Comparison of ENCODE assay signal across 21 mouse cellular contexts in genomic region chr6:122411281-122411680, GRCm38 (mm10).
DNase-seq lines count a peak whose midpoint lies in the region; ATAC-seq and TF ChIP-seq lines count a peak whose summit lies in the region.
"Had no signal": no experiment of that assay in that cellular context is flagged by ENCODE, and none has a peak within 500 bp of the region (broad histone marks: within the 10 kb centered on the region; RNA-seq: fewer than 3 reads in every experiment).

No protein-coding gene starts in this region.

- H3K4me1 ChIP-seq in heart, embryonic 10.5 days: no peaks in the 10 kb centered on the region
- no peaks in the 10 kb centered on the region for H3K4me1 ChIP-seq in liver, embryonic 11.5 days (replicated peaks; ENCODE audit: control insufficient read depth, insufficient read depth, low read length)
- H3K4me1 ChIP-seq in liver, postnatal 0 days (ENCODE audit: insufficient read depth): no peaks in the 10 kb centered on the region
- H3K4me1 ChIP-seq in midbrain, embryonic 11.5 days (ENCODE audit: control insufficient read depth, insufficient read depth, low read length): no peaks in the 10 kb centered on the region
- H3K4me1 ChIP-seq in midbrain, embryonic 16.5 days (ENCODE audit: control insufficient read depth, insufficient read depth, low read length): no peaks in the 10 kb centered on the region
- peaks cover 5% of the 10 kb centered on the region for H3K4me1 ChIP-seq in testis, adult 2 months (ENCODE audit: control insufficient read depth, insufficient read depth, low read length)

- no peak for TF ChIP-seq EP300 in liver, postnatal 0 days (IDR thresholded peaks at IDR 0.05; ENCODE audit: low read depth)

- WGBS in heart, embryonic 10.5 days: 86% methylated on average over 8 of the region's 8 CpGs
- WGBS in liver, embryonic 11.5 days: 87% methylated on average over 8 of the region's 8 CpGs
- WGBS in liver, postnatal 0 days (ENCODE audit: insufficient replicate concordance): 79% methylated on average over 8 of the region's 8 CpGs
- WGBS in midbrain, embryonic 11.5 days: 89% methylated on average over 8 of the region's 8 CpGs
- WGBS in midbrain, embryonic 16.5 days: 93% methylated on average over 8 of the region's 8 CpGs

- intact Hi-C loops in heart, postnatal 25 days (cut with DNase I): no loop called here

- TF ChIP-seq CTCF in liver, postnatal 0 days (IDR thresholded peaks at IDR 0.05; ENCODE audit: low read depth): no peak
- TF ChIP-seq CTCF in testis, adult 2 months (IDR thresholded peaks at IDR 0.05; ENCODE audit: control insufficient read depth, insufficient read depth, insufficient replicate concordance, low read depth, low read length): no peak

- H3K9ac ChIP-seq in liver, embryonic 11.5 days (ENCODE audit: low read depth, low read length): no peak overlapping the region
- no peak overlapping the region for H3K9ac ChIP-seq in liver, postnatal 0 days (replicated peaks)
- H3K9ac ChIP-seq in midbrain, embryonic 11.5 days (ENCODE audit: low read length): no peak overlapping the region
- H3K9ac ChIP-seq in midbrain, embryonic 16.5 days (ENCODE audit: low read depth, low read length): no peak overlapping the region

- H3K9me3 ChIP-seq in heart, embryonic 10.5 days: no peaks in the 10 kb centered on the region
- H3K9me3 ChIP-seq in liver, embryonic 11.5 days (ENCODE audit: control insufficient read depth, low read length): no peaks in the 10 kb centered on the region
- no peaks in the 10 kb centered on the region for H3K9me3 ChIP-seq in liver, postnatal 0 days (ENCODE audit: low read length)
- H3K9me3 ChIP-seq in midbrain, embryonic 11.5 days (ENCODE audit: control insufficient read depth, low read length): no peaks in the 10 kb centered on the region
- 0 out of 2 replicates have a peak, but pooled peaks cover 4% of the 10 kb centered on the region for H3K9me3 ChIP-seq in midbrain, embryonic 16.5 days (replicated peaks; ENCODE audit: control insufficient read depth, low read length, poor library complexity, severe bottlenecking)
- H3K9me3 ChIP-seq: G1E had no signal

- peak; percentile 51 for DNase-seq in heart, embryonic 10.5 days (ENCODE audit: low spot score)
- no peak for DNase-seq in heart, postnatal 25 days (ENCODE audit: low spot score)
- peak; percentile 24 for DNase-seq in liver, embryonic 11.5 days (ENCODE audit: low spot score)
- no peak for DNase-seq in liver, postnatal 0 days
- peak; percentile 81 for DNase-seq in midbrain, embryonic 11.5 days (ENCODE audit: low spot score, missing footprints)
- DNase-seq in testis, postnatal 10 days (ENCODE audit: low spot score): no peak
- DNase-seq: adrenal gland, adult 2 months; adrenal gland, adult 8-10 months; adrenal gland, postnatal 10 days; adrenal gland, postnatal 14 days; adrenal gland, postnatal 25 days; adrenal gland, postnatal 36 days; B cell, adult 2 months; cerebellum, adult 11 months; cerebellum, adult 11-12 months had no signal

- no peak for ATAC-seq in liver, embryonic 11.5 days (replicated peaks; ENCODE audit: low FRiP score)
- no peak for ATAC-seq in liver, postnatal 0 days
- no peak for ATAC-seq in midbrain, embryonic 11.5 days (ENCODE audit: low FRiP score)
- no peak for ATAC-seq in midbrain, embryonic 16.5 days
- ATAC-seq: activated CD4-positive, CD25-positive, alpha-beta regulatory T cell, adult 4 months; CD4-positive, CD25-positive, alpha-beta regulatory T cell, adult 4 months; Patski had no signal

- no peak overlapping the region for H3K4me3 ChIP-seq in heart, embryonic 10.5 days
- H3K4me3 ChIP-seq in liver, embryonic 11.5 days (ENCODE audit: low read depth, low read length): no peak overlapping the region
- no peak overlapping the region for H3K4me3 ChIP-seq in liver, postnatal 0 days (ENCODE audit: low read depth, low read length)
- H3K4me3 ChIP-seq in midbrain, embryonic 11.5 days (ENCODE audit: low read depth, low read length): no peak overlapping the region
- no peak overlapping the region for H3K4me3 ChIP-seq in midbrain, embryonic 16.5 days (ENCODE audit: low read depth, low read length)
- peak overlapping the region; percentile 53 for H3K4me3 ChIP-seq in testis, adult 2 months (ENCODE audit: control insufficient read depth, low read depth, low read length)

- no peaks in the 10 kb centered on the region for H3K27me3 ChIP-seq in heart, embryonic 10.5 days (ENCODE audit: insufficient read depth, poor library complexity, severe bottlenecking)
- no peaks in the 10 kb centered on the region for H3K27me3 ChIP-seq in liver, embryonic 11.5 days (replicated peaks; ENCODE audit: control insufficient read depth, insufficient read depth, low read length)
- H3K27me3 ChIP-seq in liver, postnatal 0 days (ENCODE audit: insufficient read depth, low read length): 0 out of 2 replicates have a peak, but pooled peaks cover 2% of the 10 kb centered on the region
- H3K27me3 ChIP-seq in midbrain, embryonic 11.5 days (ENCODE audit: control insufficient read depth, insufficient read depth, low read length): no peaks in the 10 kb centered on the region
- H3K27me3 ChIP-seq in midbrain, embryonic 16.5 days (ENCODE audit: control insufficient read depth, insufficient read depth, low read depth, low read length): no peaks in the 10 kb centered on the region
- no peaks in the 10 kb centered on the region for H3K27me3 ChIP-seq in testis, adult 2 months (ENCODE audit: control insufficient read depth, insufficient read depth, low read length)

- no peak overlapping the region for H3K27ac ChIP-seq in heart, embryonic 10.5 days
- H3K27ac ChIP-seq in liver, embryonic 11.5 days (ENCODE audit: low read depth, low read length): no peak overlapping the region
- H3K27ac ChIP-seq in liver, postnatal 0 days (ENCODE audit: low read depth): no peak overlapping the region
- no peak overlapping the region for H3K27ac ChIP-seq in midbrain, embryonic 11.5 days (ENCODE audit: low read depth, low read length)
- no peak overlapping the region for H3K27ac ChIP-seq in midbrain, embryonic 16.5 days (ENCODE audit: low read length)
- peak overlapping the region; percentile 72 for H3K27ac ChIP-seq in testis, adult 2 months (ENCODE audit: control insufficient read depth, insufficient read depth, low read depth, low read length)

- TF ChIP-seq POLR2A in testis, adult 2 months (IDR thresholded peaks at IDR 0.05; ENCODE audit: control insufficient read depth, low read depth, low read length): no peak

- H3K36me3 ChIP-seq in heart, embryonic 10.5 days: no peaks in the 10 kb centered on the region
- no peaks in the 10 kb centered on the region for H3K36me3 ChIP-seq in liver, embryonic 11.5 days (ENCODE audit: control insufficient read depth, insufficient read depth, low read length)
- no peaks in the 10 kb centered on the region for H3K36me3 ChIP-seq in liver, postnatal 0 days (replicated peaks; ENCODE audit: insufficient read depth, low read length)
- no peaks in the 10 kb centered on the region for H3K36me3 ChIP-seq in midbrain, embryonic 11.5 days (ENCODE audit: control insufficient read depth, insufficient read depth, low read length)
- no peaks in the 10 kb centered on the region for H3K36me3 ChIP-seq in midbrain, embryonic 16.5 days (ENCODE audit: control insufficient read depth, insufficient read depth, low read length)
- H3K36me3 ChIP-seq in testis, adult 2 months (ENCODE audit: control insufficient read depth, insufficient read depth, low read length): no peaks in the 10 kb centered on the region
- H3K36me3 ChIP-seq: G1E had no signal

- no peak overlapping the region for H3K4me2 ChIP-seq in liver, embryonic 11.5 days
- H3K4me2 ChIP-seq in liver, postnatal 0 days (ENCODE audit: low read depth, low read length): no peak overlapping the region
- H3K4me2 ChIP-seq in midbrain, embryonic 11.5 days: no peak overlapping the region
- H3K4me2 ChIP-seq in midbrain, embryonic 16.5 days (ENCODE audit: low read length): no peak overlapping the region

Comparison
In these comparisons a context has a peak if more than half of its experiments do, and no peak if none do; other contexts are left out.
1. DNase-seq: peak in heart, embryonic 10.5 days (single experiment), liver, embryonic 11.5 days (single experiment) and midbrain, embryonic 11.5 days (single experiment); none in heart, postnatal 25 days (single experiment), liver, postnatal 0 days (single experiment) and testis, postnatal 10 days (single experiment).